Mouse (Mus musculus): ENCODE results near the gene Bmx. TPM values are rescaled to one million over a fixed set of nuclear protein-coding genes. Genes with fewer than 3 reads are reported as not detected.

The Bmx gene
- total RNA-seq, 4 experiments from 2014 or later = 0.80 to 1.8 (median 1.1) TPM

- DNase-seq (ENCODE audit: low spot score in 2 of 2) = no peak
Observed at GRCm38 (mm10) chrX:164175780-164176179, 82.2 kb downstream of the Bmx start.

DNA sequence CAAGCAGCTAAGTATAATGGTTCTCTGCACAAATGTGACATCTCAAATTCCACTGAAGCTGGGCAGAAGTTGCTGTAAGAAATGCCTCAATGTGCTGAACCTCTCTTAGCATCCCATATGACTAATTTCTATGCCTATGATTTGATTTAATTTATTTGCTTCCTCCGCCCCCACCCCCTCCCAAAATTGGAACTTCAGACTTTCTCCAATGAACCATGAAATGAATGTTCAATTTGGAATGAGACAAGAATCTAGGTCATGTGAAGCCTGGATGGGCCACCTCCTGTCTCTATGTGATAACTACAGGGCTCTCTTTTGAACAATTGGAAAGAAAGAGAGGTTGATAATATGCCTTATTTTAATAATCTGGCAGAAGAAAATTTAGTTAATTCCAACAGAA, 82.7 kb downstream of the Bmx start:
- no peak for DNase-seq (ENCODE audit: low spot score in 2 of 2)

DNA sequence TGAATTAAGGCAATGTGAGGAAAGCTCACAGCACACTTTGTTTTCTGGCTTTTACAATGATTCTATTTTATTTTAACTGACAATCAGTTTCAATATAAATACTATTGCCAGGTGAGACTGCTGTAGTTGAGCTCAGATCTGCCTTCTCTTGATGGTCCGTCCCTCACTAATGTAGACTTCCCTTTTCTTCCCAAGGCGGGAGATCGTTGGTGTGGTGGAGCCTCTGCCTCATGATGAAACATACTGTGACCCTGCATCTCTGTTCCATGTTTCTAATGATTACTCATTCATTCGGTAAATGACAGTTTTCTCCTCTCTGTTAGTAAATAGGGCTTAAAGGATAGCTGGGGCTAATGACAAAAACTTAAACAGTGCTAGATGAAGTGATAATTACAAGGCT, 84.1 kb downstream of the Bmx start:
- no peak for DNase-seq (ENCODE audit: low spot score in 2 of 2)

GRCm38 (mm10) chrX:164171034-164171433, 87.0 kb downstream of the Bmx start:
- no peak for DNase-seq (ENCODE audit: low spot score in 2 of 2)

DNA sequence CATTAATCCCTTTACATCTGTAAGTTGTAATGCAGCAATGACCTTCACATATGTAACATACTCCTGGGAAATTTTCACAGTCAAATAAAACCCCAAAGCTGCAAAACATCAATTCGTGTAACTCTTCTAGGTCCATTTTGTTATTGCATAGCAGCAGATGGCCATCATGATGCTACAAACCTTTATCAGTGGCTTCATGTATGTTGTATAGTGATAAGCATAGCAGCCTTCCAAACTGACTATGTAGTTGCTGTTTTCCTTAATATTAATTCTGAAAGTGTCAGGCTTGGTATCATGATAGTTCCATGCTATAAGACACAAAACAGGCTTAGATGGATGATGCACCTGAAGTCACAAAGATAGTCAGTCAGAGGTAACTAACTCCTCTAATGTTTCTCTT, 93.3 kb downstream of the Bmx start:
- DNase-seq (ENCODE audit: low spot score in 2 of 2) = no peak

DNA sequence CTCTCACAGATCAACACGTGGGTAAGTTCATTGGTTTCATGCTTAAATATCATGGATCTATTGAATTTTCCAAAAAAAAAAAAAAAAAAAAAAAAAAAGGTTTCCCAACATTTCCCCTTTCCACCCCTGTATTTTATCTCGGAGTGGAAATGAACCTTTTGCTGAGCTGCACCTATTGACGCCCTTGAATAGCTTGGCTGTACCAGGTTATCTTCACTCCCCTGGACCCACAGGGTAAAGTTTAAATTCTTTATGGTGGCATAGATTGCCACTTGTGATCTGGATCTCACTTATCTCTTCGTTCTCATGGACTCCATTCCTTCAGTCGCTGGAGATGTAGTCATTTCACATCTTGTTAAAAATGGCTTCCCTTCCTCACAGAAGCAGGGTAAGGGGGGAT, 103.4 kb downstream of the Bmx start:
- no peak for DNase-seq (ENCODE audit: low spot score in 2 of 2)

DNA sequence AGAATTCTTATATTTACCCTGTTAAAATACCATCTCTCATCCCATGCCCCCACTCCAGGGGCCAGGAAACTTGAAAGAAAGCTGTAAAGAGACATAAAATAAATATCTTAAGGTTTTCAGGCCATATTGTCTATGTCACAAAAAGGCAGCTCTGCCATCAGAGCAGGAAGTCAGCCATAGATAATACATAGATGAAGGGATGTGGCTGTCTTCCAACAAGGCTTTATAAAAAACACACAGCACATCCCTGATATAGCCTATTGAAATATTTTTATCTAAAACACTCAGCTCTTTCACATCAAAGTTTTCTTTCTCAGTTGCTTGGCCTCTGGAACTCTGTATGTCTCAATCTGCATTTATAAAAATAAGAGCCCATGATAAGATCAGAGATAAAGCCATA, 104.4 kb downstream of the Bmx start:
- no peak for DNase-seq (ENCODE audit: low spot score in 2 of 2)

DNA sequence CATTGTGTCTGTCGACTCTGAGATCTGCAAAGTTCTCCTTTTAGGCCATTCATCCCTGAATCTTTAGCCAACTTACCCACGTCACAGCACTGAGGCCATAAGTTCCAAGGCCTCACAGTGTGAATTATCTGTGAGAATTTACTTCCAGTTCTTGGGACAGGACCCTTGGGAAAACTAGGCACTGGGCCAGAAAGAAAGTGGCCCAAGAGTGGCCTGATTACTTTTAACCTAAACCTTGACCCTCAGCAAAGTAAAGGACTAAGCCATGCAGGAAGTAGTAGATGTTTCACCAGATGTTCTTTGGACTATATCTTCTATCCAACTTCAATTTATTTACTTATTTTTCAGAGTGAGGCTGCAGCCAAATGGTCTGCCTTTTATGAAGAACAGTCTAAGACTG, 105.3 kb downstream of the Bmx start:
- DNase-seq (ENCODE audit: low spot score in 2 of 2) = no peak

DNA sequence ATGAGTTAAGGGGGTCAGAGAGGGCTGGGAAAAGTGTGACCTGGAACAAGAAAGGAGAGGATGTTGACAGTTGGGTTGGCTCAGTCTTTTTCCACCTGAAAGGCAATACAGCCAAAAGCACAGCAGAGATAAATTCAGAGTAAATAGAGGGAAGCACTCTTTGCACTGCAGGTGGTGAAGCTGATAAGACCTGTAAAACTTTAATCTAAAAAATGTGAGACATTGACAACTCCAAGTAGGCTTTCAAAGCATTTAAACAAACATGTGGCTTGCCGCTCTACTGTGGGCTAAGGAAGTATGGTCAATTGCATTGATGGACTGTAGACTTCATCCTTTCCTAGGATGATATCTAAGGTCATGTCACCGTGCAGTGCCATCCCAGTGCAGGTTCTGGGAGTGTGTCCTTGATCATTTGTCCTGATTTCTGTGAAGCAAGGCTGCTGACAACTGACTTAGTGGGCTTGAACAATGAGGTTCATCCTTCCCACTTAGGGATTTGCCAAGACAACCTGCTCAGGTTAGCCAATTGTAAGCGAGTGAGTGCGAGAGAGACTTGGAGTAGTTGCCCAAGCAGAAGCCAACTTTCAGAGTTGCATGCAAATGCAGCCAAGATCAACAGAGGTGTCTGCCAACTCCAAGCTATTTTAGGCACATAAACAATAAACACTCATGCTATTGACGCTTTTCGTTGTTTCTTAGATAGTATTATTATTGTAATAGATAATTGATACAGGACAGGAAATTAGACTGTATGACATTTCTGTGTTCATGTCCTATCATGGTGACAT, 112.3 kb downstream of the Bmx start:
- no peak for DNase-seq (ENCODE audit: low spot score in 2 of 2)

Other genes with a start within 250 kb of the Bmx start
- 1 to 10 TPM; 2.1 to 3.7 (median 2.7) TPM for gene Car5b, start 230.2 kb downstream of the Bmx start, total RNA-seq (2022)
- 10 to 100 TPM in 2 of 4 experiments, 1 to 10 TPM in 2; 7.0 to 11.6 (median 9.9) TPM for gene Siah1b, start 181.7 kb downstream of the Bmx start, total RNA-seq (2022)
- under 1 TPM in 1 of 4 experiments, not detected in 3; 0.39 TPM for gene Cltrn, start 169.4 kb downstream of the Bmx start, total RNA-seq (2022)
- gene Ace2, start 118.9 kb downstream of the Bmx start, total RNA-seq (2022) = under 1 TPM; 0.55 to 0.83 (median 0.64) TPM
- gene Pir, start 11.2 kb upstream of the Bmx start, total RNA-seq (2022) = 10 to 100 TPM in 1 of 4 experiments, 1 to 10 TPM in 3; 5.8 to 10.6 (median 8.0) TPM
- gene Vegfd, start 115.2 kb upstream of the Bmx start, total RNA-seq (2022) = 1 to 10 TPM; 3.0 to 6.1 (median 5.0) TPM
- gene Piga, start 161.6 kb upstream of the Bmx start, total RNA-seq (2022) = 1 to 10 TPM; 5.7 to 8.8 (median 7.3) TPM
- 1 to 10 TPM; 1.5 to 4.2 (median 2.6) TPM for gene Asb11, start 178.8 kb upstream of the Bmx start, total RNA-seq (2022)
- not detected for gene Asb9, start 248.1 kb upstream of the Bmx start, total RNA-seq (2022)